Mouse (Mus musculus): ENCODE measurements around the gene Ccr9.

DNA sequence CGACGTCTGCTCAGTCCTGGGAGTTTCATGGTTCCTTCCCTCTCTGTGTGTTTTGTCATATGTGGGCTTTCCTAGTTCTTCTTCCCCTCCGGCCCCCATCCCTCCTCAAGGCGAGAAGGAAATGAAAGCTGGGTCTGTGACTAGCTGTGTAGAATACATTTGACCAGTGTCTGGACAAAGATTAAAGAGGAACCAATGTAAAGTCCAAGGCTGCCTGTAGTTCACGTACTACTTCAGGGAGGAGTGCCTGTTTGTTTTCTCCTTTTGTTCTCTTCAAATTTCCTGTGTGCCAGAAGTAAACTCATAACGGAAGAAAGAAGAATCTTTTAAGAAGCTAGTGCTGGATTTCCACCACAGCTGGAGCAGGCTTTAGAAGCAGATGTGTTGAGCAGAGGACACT lies 91.3 kb downstream of the Ccr9 start:
- TF ChIP-seq EP300 (IDR thresholded peaks at IDR 0.05; ENCODE audit: low read depth) (no peak), CTCF (IDR thresholded peaks at IDR 0.05; ENCODE audit: low read depth) (no peak)
